Mouse (Mus musculus) right cerebral cortex, postnatal 25 days (tissue): ENCODE data around the gene Creb1.
A peak's percentile ranks its signal among the peaks of the same experiment; 100 is the strongest.
"Not testable (repeated sequence)": the region's sequence is repeated elsewhere in the genome, so short reads cannot be mapped to it uniquely, and the experiment has no call there.

Experiments used
- DNase-seq: peaks from one replicate; pipeline ENCODE4 v3.0.0; 2022

Creb1 gene

DNA sequence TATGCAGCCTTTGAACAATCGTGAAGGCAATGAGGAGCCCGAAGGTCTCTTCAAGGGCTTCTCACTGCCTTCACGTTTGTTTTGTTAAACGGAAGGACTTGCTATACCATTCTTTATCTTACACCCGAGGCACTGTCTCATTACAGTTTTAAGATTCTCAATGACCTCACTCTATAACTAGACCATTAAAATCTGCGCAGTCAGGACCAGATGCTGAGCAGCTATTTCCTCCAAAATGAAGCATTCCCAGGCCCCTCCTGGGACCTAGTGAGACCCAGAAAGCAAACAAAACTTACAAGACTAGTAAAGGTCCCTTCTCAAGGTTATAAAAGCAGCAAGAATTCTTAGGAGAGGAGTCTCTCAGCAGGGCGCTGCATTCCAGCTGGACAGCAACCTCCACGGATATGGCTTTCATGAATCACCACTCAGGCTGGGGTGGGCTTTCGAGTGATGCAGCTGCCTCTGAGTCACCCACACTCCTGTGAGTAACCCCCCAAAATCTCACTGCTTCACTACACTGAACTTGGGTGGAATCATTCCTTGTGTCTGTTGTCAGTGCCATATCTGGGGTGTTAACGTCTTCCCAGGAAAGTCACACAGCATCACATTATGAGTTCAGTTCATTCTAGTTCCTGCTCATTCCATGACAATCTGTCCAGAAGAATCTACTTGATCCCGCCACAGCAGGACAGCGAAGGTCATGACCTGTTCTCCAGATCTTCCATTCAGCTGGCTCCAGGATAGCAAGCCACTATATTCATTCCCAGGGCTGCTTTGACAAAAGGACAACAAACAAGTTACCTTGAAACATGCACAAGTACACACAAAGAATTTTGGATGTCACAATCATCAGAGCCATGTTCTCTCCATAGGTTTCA is 91.4 kb downstream of the Creb1 start:
- DNase-seq, result peak; percentile 16

DNA sequence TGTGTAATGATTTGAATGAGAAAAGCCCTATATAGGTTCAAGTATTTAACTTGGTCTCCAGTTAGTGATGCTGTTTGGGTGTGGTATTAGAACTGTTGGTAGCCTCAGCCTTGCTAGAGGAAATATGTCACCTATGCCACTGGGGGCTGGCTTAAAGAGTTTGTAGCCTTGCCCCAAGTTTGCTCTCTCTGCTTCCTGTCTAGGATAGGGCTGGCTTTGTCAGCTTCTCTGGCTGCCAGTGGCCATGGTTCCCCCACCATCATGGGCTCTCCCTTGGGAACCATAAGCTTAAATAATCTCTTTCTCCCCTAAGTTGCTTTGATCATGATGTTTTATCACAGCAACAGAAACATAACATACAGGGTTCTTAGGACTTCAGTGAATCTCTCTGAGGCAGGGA is 92.8 kb downstream of the Creb1 start:
- DNase-seq, result no peak

DNA sequence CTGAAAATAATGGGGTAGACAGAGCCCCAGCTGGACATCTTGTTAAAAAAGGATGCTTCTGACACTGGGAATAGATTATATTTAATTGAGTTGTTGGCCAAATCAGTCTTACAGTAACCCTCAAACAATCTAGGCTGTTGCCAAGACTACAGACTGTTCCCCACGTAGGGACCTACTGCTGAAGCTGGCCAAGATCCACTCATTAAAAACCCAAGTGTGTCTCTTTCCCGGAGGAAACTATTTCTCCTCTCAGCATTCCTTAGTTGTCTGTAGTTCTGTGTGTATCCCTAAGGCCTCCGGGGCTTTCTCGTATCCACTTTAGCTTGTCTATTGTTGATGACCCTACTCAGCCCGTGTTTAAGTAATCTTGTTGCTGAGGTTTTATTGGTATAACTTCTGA is 99.1 kb downstream of the Creb1 start:
- no peak for DNase-seq

GRCm38 (mm10) chr1:64633237-64633636 is 100.8 kb downstream of the Creb1 start:
- DNase-seq, result peak; percentile 39

- DNase-seq, result no peak
These were observed 103.2 kb downstream of the Creb1 start for GRCm38 (mm10) chr1:64635624-64636023.

DNA sequence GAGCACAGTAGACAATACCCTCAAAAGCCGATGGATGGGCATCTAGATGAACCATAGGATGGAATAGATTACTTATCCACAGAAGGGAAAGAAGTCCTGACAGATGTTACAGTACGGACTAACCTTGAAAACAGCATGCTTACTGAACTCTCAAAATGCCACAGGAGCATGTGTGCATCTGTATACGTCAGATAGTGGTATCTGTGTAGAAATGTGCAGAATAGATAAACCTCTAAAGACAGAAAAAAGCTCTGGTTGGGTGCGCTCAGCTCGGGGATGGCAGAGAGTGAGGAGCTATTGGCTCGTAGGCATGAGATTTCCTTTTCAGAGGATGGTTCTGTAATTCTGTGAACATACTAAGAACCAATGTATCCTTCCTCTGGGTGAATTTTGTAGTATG is 106.8 kb downstream of the Creb1 start:
- no peak for DNase-seq

- DNase-seq, result no peak
These were observed 108.6 kb downstream of the Creb1 start for GRCm38 (mm10) chr1:64641069-64641468.

DNA sequence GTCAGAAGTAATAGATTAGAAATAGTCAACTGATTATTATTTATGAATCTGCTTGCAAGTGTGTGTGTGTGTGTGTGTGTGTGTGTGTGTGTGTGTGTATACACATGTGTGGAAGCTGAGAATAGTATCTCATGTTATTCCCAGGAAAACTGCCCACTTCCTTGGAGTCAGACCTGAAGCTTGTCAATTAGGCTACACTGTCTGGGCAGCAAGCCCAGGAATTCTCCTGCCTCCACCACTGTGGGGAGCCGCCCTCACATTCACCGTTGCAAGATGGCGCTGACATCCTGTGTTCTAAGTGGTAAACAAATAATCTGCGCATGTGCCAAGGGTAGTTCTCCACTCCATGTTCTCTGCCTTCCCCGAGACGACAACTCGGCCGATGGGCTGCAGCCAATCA is 110.1 kb downstream of the Creb1 start:
- not testable (repeated sequence) for DNase-seq

- DNase-seq, result no peak
These were observed 112.1 kb downstream of the Creb1 start for GRCm38 (mm10) chr1:64644513-64644912.

DNA sequence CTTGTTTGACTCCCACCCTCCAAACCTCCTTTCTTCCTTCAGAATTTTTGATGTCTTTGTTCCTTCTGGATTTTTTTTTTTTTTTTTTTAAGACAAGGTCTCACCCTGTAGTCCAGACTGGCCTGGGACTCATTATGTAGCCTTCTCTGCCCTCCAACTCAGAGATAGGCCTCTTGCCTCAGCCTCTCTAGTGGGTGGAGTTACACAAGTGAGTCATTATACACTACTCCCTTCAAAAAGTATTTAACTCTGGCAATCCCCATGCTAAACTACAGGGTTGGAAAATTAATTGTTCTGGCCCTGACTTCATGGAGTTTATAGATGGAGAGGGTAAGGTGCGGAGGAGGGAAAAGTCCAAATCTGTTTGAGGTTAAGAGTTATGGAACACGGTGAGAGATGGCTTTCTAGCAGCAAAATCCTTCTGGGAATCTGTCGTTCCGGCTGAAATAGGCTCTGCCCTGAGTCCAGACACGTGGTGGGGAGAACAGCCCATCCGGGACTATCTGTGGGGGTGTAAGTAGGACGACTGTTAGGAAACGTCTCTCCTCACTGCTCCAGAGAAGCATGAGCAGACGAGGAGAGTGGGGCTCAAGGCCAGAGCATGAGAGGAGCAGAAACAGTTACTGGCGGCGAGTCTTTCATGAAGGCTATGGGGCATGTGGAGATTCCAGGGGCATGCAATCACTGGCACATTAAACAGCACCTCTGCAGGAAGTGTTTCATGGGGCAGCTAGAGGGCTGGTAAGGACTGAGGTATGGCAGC is 117.1 kb downstream of the Creb1 start:
- DNase-seq, result no peak

- no peak for DNase-seq
These were observed 121.3 kb downstream of the Creb1 start for GRCm38 (mm10) chr1:64653701-64654100.
